Mouse (Mus musculus): ENCODE results near the gene Adipor2. TPM values are rescaled to one million over a fixed set of nuclear protein-coding genes. Genes with fewer than 3 reads are reported as not detected.

Adipor2 gene
- total and polyA plus RNA-seq, 2 experiments from 2014 or later, result 42.4 to 62.5 TPM

- H3K9ac ChIP-seq (replicated peaks; ENCODE audit: low read depth, low read length), result no peak overlapping the region
- H3K27ac ChIP-seq (ENCODE audit: low read depth), result peak overlapping the region; percentile 33
- WGBS, result 14% methylated on average over 5 of the region's 5 CpGs
Observed at GRCm38 (mm10) chr6:119396309-119396634, 21.2 kb downstream of the Adipor2 start.

DNA sequence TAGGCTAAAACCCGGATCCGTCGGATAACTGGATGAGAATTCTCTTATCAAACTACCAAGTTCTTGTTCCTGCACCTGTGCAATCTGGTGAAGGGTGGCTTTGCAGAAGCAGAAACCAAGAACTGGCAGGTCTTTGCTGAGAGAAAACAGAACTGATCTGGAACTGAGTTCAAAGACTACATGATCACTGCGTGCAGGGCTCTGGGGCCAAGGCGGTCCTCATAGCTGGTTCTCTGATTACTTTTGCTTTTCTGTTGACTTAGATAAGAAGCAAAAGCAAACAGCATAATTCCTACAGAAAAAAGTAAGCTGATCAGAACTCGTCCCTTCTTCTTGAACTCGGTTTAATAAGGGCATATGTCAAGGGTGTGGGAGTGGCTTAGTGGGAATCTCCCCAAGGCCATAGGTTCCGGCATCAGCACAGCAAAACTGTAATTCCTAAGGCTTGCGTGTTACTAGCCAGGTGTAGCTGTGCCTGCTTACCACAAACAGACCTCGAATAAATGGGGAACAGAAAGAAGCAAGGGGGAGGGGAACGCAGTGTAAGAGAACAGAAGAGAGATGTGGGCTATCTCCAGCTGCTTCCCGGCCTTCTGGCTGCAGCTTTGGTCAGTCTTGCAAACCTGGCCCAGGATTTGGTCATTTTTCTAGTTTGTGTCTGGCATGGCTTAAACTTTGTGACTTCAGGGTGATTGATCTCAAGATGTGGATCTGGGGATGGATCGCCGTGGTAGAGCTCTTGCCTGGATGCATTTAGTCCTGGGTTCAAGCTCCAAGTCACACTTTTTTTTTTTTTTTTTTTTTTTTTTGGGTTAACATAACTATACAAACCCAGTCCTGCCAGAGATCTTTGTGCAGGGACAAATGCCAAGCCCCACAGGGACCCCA is 21.8 kb downstream of the Adipor2 start:
- Histone ChIP-seq H3K4me1 (ENCODE audit: control insufficient read depth, insufficient read depth) (peaks cover 6% of the 10 kb centered on the region; the same call in 1 of the 2 replicates), H3K4me3 (ENCODE audit: low read depth, low read length) (no peak overlapping the region), H3K9ac (replicated peaks; ENCODE audit: low read depth, low read length) (no peak overlapping the region), H3K36me3 (replicated peaks; ENCODE audit: control insufficient read depth, insufficient read depth, low read length) (no peaks in the 10 kb centered on the region), H3K27ac (ENCODE audit: low read depth) (peak overlapping the region; percentile 33), H3K27me3 (ENCODE audit: control insufficient read depth, insufficient read depth, low read length) (no peaks in the 10 kb centered on the region), H3K9me3 (replicated peaks; ENCODE audit: control insufficient read depth, low read length) (no peaks in the 10 kb centered on the region), H3K4me2 (ENCODE audit: low read depth, low read length) (no peak overlapping the region)
- TF ChIP-seq CTCF (IDR thresholded peaks at IDR 0.05; ENCODE audit: low read depth) (no peak), EP300 (IDR thresholded peaks at IDR 0.05; ENCODE audit: low read depth) (no peak)
- 71% methylated on average over 14 of the region's 14 CpGs for whole genome bisulfite sequencing
- no peak for ATAC-seq (ENCODE audit: insufficient read depth, low read depth)
- DNase-seq (ENCODE audit: low spot score), result no peak

More at GRCm38 (mm10) chr6:119396309-119396634, 21.2 kb downstream of the Adipor2 start:
- H3K36me3 ChIP-seq (replicated peaks; ENCODE audit: control insufficient read depth, insufficient read depth, low read length), result no peaks in the 10 kb centered on the region
- 0 out of 2 replicates have a peak, but pooled peaks have one; percentile 20 for TF ChIP-seq EP300 (IDR thresholded peaks at IDR 0.05; ENCODE audit: low read depth)
- TF ChIP-seq CTCF (IDR thresholded peaks at IDR 0.05; ENCODE audit: low read depth), result no peak
- H3K4me2 ChIP-seq (ENCODE audit: low read depth, low read length), result no peak overlapping the region
- H3K4me3 ChIP-seq (ENCODE audit: low read depth, low read length), result no peak overlapping the region
- H3K9me3 ChIP-seq (replicated peaks; ENCODE audit: control insufficient read depth, low read length), result no peaks in the 10 kb centered on the region
- H3K27me3 ChIP-seq (ENCODE audit: control insufficient read depth, insufficient read depth, low read length), result no peaks in the 10 kb centered on the region
- peaks cover 6% of the 10 kb centered on the region; the same call in 1 of the 2 replicates for H3K4me1 ChIP-seq (ENCODE audit: control insufficient read depth, insufficient read depth)
- ATAC-seq (ENCODE audit: insufficient read depth, low read depth) (peak; percentile 94), DNase-seq (ENCODE audit: low spot score) (peak; percentile 82)

GRCm38 (mm10) chr6:119392836-119393235 is 24.7 kb downstream of the Adipor2 start:
- no peaks in the 10 kb centered on the region for H3K36me3 ChIP-seq (replicated peaks; ENCODE audit: control insufficient read depth, insufficient read depth, low read length)
- H3K9ac ChIP-seq (replicated peaks; ENCODE audit: low read depth, low read length), result no peak overlapping the region
- peaks cover 14% of the 10 kb centered on the region; the same call in 1 of the 2 replicates for H3K4me1 ChIP-seq (ENCODE audit: control insufficient read depth, insufficient read depth)
- H3K27me3 ChIP-seq (ENCODE audit: control insufficient read depth, insufficient read depth, low read length), result no peaks in the 10 kb centered on the region
- ATAC-seq (ENCODE audit: insufficient read depth, low read depth) (no peak), DNase-seq (ENCODE audit: low spot score) (no peak)
- H3K4me2 ChIP-seq (ENCODE audit: low read depth, low read length), result no peak overlapping the region
- H3K27ac ChIP-seq (ENCODE audit: low read depth), result no peak overlapping the region
- H3K9me3 ChIP-seq (replicated peaks; ENCODE audit: control insufficient read depth, low read length), result no peaks in the 10 kb centered on the region
- H3K4me3 ChIP-seq (ENCODE audit: low read depth, low read length), result no peak overlapping the region
- TF ChIP-seq EP300 (IDR thresholded peaks at IDR 0.05; ENCODE audit: low read depth) (no peak), CTCF (IDR thresholded peaks at IDR 0.05; ENCODE audit: low read depth) (no peak)
- WGBS, result 64% methylated on average over 9 of the region's 9 CpGs

GRCm38 (mm10) chr6:119390728-119391127 is 26.8 kb downstream of the Adipor2 start:
- Histone ChIP-seq H3K4me2 (ENCODE audit: low read depth, low read length) (no peak overlapping the region), H3K9ac (replicated peaks; ENCODE audit: low read depth, low read length) (no peak overlapping the region), H3K27ac (ENCODE audit: low read depth) (no peak overlapping the region), H3K4me1 (ENCODE audit: control insufficient read depth, insufficient read depth) (peaks cover 23% of the 10 kb centered on the region), H3K27me3 (ENCODE audit: control insufficient read depth, insufficient read depth, low read length) (no peaks in the 10 kb centered on the region), H3K36me3 (replicated peaks; ENCODE audit: control insufficient read depth, insufficient read depth, low read length) (no peaks in the 10 kb centered on the region), H3K9me3 (replicated peaks; ENCODE audit: control insufficient read depth, low read length) (no peaks in the 10 kb centered on the region), H3K4me3 (ENCODE audit: low read depth, low read length) (no peak overlapping the region)
- DNase-seq (ENCODE audit: low spot score), result no peak
- no peak for ATAC-seq (ENCODE audit: insufficient read depth, low read depth)
- TF ChIP-seq CTCF (IDR thresholded peaks at IDR 0.05; ENCODE audit: low read depth) (no peak), EP300 (IDR thresholded peaks at IDR 0.05; ENCODE audit: low read depth) (no peak)
- 87% methylated on average over 4 of the region's 4 CpGs for WGBS

DNA sequence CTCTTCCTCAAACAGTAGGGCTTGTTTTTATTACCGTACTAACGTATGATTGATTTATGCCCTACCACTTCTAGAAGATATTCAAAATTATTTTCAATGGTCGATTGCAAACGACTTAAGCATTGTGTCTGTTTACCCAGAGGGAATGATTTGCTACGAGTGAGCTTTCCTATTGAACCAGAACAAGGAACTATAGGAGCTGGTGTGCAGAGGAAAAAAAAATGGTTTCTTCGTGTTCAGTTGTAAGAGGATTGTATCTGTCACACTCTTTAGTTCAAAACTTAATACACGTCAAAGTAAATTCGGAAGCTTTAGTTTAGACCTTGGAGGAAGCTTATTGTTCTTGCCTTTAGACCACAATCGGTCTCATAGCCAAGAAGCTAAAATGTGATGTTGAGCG is 28.4 kb downstream of the Adipor2 start:
- 17% methylated on average over 10 of the region's 10 CpGs for WGBS
- no peaks in the 10 kb centered on the region for H3K36me3 ChIP-seq (replicated peaks; ENCODE audit: control insufficient read depth, insufficient read depth, low read length)
- peaks cover 23% of the 10 kb centered on the region for H3K4me1 ChIP-seq (ENCODE audit: control insufficient read depth, insufficient read depth)
- H3K9ac ChIP-seq (replicated peaks; ENCODE audit: low read depth, low read length), result peak overlapping the region; percentile 91
- H3K27me3 ChIP-seq (ENCODE audit: control insufficient read depth, insufficient read depth, low read length), result no peaks in the 10 kb centered on the region
- ATAC-seq (ENCODE audit: insufficient read depth, low read depth) (no peak), DNase-seq (ENCODE audit: low spot score) (peak; percentile 15)
- peak overlapping the region; percentile 82 for H3K27ac ChIP-seq (ENCODE audit: low read depth)
- peak overlapping the region; percentile 94 for H3K4me3 ChIP-seq (ENCODE audit: low read depth, low read length)
- peak overlapping the region; percentile 69 for H3K4me2 ChIP-seq (ENCODE audit: low read depth, low read length)
- no peaks in the 10 kb centered on the region for H3K9me3 ChIP-seq (replicated peaks; ENCODE audit: control insufficient read depth, low read length)
- TF ChIP-seq CTCF (IDR thresholded peaks at IDR 0.05; ENCODE audit: low read depth) (no peak), EP300 (IDR thresholded peaks at IDR 0.05; ENCODE audit: low read depth) (no peak)
